Mouse (Mus musculus) kidney, adult 2 months (tissue): ENCODE data around the gene Olfml2a.

Experiments used
- CTCF ChIP-seq: fragments of 200-500 bp; conservative IDR thresholded peaks from 2 replicates; pipeline ENCODE4 v1.5.1; 2011; ENCODE audit warnings: low read depth, mild to moderate bottlenecking, control low read depth, low read length, moderate library complexity, mixed read lengths; ENCODE audit not compliant: insufficient read depth, insufficient read length
- POLR2A ChIP-seq: fragments of 200-500 bp; IDR thresholded peaks from one replicate; pipeline ENCODE4 v1.6.1; 2011; ENCODE audit warnings: low read depth, low read length, control low read depth

- TF ChIP-seq CTCF (no peak), POLR2A (no peak)
Measured at GRCm38 (mm10) chr2:39006149-39006730, 74.5 kb downstream of the Olfml2a start.
